Mouse (Mus musculus) kidney, postnatal 0 days (tissue): ENCODE data around the gene Sel1l2. TPM values are rescaled to one million over a fixed set of nuclear protein-coding genes. Genes with fewer than 3 reads are reported as not detected.
A peak's percentile ranks its signal among the peaks of the same experiment; 100 is the strongest.

Source experiments
- ATAC-seq: fragments of 200-750 bp; cut with Nextera tagmentation; replicated peaks from 2 replicates; pipeline ENCODE4 v1.8.0; 2017; ENCODE audit warnings: low read depth, moderate number of reproducible peaks, moderate TSS enrichment, moderate library complexity; ENCODE audit not compliant: low FRiP score
- DNase-seq: peaks from one replicate; pipeline ENCODE4 v3.0.0-alpha.2; 2016; ENCODE audit warnings: low spot score
- H3K27ac ChIP-seq: fragments of 300-500 bp; sonication (generic); 2 replicates; pipeline ENCODE4 v1.5.1; 2014; ENCODE audit warnings: mild to moderate bottlenecking
- H3K27me3 ChIP-seq: fragments of 300-500 bp; sonication (generic); 2 replicates; pipeline ENCODE4 v1.6.1; 2014; ENCODE audit warnings: low read length, mixed read lengths; ENCODE audit not compliant: insufficient read depth
- H3K36me3 ChIP-seq: fragments of 300-500 bp; sonication (generic); 2 replicates; pipeline ENCODE4 v1.6.1; 2014; ENCODE audit warnings: low read length, mixed read lengths; ENCODE audit not compliant: insufficient read depth
- H3K4me1 ChIP-seq: fragments of 300-500 bp; sonication (generic); replicated peaks from 2 replicates; pipeline ENCODE4 v1.6.1; 2014; ENCODE audit warnings: antibody characterized with exemption, low read length, mixed read lengths; ENCODE audit not compliant: insufficient read depth
- H3K4me2 ChIP-seq: fragments of 300-500 bp; sonication (generic); 2 replicates; pipeline ENCODE4 v1.6.1; 2014; ENCODE audit warnings: mild to moderate bottlenecking, low read length, moderate library complexity, mixed read lengths
- H3K4me3 ChIP-seq: fragments of 300-500 bp; sonication (generic); replicated peaks from 2 replicates; pipeline ENCODE4 v1.5.1; 2014; ENCODE audit warnings: low read depth, low read length
- H3K9ac ChIP-seq: fragments of 300-500 bp; sonication (generic); 2 replicates; pipeline ENCODE4 v1.6.1; 2014; ENCODE audit warnings: low read depth, low read length
- H3K9me3 ChIP-seq: fragments of 300-500 bp; sonication (generic); replicated peaks from 2 replicates; pipeline ENCODE4 v1.6.1; 2016; ENCODE audit warnings: low read length, inconsistent platforms, mixed read lengths
- CTCF ChIP-seq: IDR thresholded peaks from 2 replicates; pipeline ENCODE4 v1.5.1; 2016; ENCODE audit warnings: antibody characterized with exemption, low read depth, mild to moderate bottlenecking, moderate library complexity
- WGBS: fragments of 180-500 bp; shearing (Covaris S2); extraction: QIAGEN DNeasy Blood & Tissue Kit; methylation state at CpG from one replicate; pipeline ENCODE4 v1.1.7; 2014; 5-methylcytosine and 5-hydroxymethylcytosine counted together
- polyA plus RNA-seq: library from polyadenylated mRNA; unstranded; fragments of >200 nt; fragmentation: Nextera tagmentation; extraction: Ambion mirVana; gene quantifications from 2 replicates; pipeline ENCODE4 v1.2.1, GENCODE M21; 2015

The Sel1l2 gene
- polyA plus RNA-seq, 1 experiment from 2014 or later, result not detected

DNA sequence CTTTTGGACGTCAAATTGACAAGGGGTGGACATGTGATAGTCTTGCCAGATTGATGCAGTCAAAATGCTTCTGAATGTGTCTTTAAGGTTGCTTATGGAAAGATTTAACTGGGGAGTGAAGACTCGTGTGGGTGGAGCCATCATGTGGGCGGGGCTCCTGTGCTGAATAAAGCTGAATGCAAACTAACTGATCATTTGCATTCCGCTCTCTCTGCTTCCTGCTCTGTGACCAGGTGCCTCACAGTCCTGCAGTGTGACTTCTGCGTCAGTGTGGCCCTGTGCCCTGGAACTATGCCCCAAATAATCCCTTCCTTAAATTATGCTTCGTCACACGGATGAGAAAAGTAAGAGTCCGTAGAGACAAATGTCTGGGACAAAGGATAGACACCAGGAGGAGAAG lies 108.7 kb downstream of the Sel1l2 start:
- Histone ChIP-seq H3K36me3 (no peaks in the 10 kb centered on the region), H3K9me3 (no peaks in the 10 kb centered on the region), H3K4me3 (no peak overlapping the region), H3K27ac (no peak overlapping the region), H3K4me1 (no peaks in the 10 kb centered on the region), H3K9ac (no peak overlapping the region), H3K27me3 (no peaks in the 10 kb centered on the region), H3K4me2 (no peak overlapping the region)
- WGBS, result 57% methylated on average over 8 of the region's 8 CpGs
- no peak for TF ChIP-seq CTCF
- no peak for DNase-seq
- no peak for ATAC-seq

DNA sequence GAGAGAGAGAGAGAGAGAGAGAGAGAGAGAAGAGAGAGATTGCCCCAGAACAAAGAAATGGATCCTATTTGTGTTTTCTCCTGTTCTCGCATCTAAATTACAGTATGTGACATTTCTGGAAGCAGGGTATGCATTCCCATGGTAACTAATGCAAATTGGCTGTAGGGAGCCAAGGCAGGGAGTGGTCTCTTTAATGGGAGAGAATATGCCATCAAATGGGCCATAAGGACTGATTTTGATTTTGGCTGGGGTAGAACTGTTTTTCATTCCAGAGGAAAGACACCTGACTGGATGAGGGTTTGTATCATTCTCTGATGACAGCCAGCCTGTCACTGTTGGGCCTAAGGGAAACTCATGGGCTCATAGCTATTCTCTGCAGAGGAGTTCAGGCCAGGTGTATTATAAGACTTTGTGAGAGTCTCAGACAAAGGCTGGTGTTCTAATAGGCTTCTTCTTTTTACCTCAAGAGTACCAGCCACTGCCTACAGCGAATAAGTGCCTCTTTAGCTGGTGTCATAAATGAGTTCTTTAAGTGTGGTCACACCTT lies 133.8 kb downstream of the Sel1l2 start:
- H3K27ac ChIP-seq, result no peak overlapping the region
- no peak overlapping the region for H3K9ac ChIP-seq
- H3K4me2 ChIP-seq, result no peak overlapping the region
- TF ChIP-seq CTCF, result no peak
- no peaks in the 10 kb centered on the region for H3K9me3 ChIP-seq
- H3K36me3 ChIP-seq, result no peaks in the 10 kb centered on the region
- DNase-seq, result no peak
- no peaks in the 10 kb centered on the region for H3K4me1 ChIP-seq
- WGBS, result 76% methylated on average over 2 of the region's 2 CpGs
- no peak overlapping the region for H3K4me3 ChIP-seq
- H3K27me3 ChIP-seq, result no peaks in the 10 kb centered on the region
- no peak for ATAC-seq

DNA sequence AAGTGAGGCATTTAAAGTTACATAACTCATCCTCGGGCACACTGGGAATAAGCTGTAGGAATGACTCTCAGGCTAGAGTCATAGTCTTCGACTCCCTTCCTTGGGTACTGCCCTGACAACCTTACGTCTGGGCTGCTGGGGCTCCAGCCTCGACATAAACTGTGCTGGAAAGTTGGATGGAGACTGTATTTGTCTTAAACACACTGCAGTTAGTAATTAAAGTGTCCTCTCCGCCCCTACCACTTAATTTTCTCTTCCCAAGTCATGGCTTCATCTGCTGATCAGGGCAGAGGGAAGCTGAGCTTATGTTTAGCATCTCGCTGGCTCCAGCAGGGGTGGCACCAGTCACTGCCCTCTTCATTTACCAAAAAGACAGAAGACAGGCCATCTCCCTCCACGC lies 135.2 kb downstream of the Sel1l2 start:
- Histone ChIP-seq H3K4me2 (no peak overlapping the region), H3K27me3 (no peaks in the 10 kb centered on the region), H3K4me1 (no peaks in the 10 kb centered on the region), H3K4me3 (no peak overlapping the region), H3K36me3 (no peaks in the 10 kb centered on the region), H3K27ac (no peak overlapping the region), H3K9me3 (no peaks in the 10 kb centered on the region), H3K9ac (no peak overlapping the region)
- WGBS, result 74% methylated on average over 7 of the region's 7 CpGs
- ATAC-seq (no peak), DNase-seq (no peak)
- no peak for TF ChIP-seq CTCF

DNA sequence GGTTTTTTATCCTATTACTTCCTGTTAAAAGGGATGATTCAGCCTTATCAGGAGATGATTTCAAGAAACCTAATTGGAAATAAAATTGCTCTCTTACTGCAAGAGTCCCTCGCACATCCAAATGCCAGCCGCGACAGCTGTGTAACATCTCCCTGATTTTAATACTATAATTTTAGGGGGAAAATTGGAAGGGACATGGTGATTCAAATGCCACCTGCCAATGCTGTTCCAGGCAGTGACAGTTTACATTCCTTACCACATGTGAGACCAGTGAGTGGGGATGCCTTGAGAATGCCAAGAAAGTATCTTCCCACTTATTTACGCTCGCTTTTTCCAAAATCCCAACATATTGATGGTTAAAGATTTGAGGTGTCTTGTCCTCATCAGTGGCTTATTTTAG lies 146.4 kb downstream of the Sel1l2 start:
- ATAC-seq, result no peak
- Histone ChIP-seq H3K27ac (no peak overlapping the region), H3K27me3 (no peaks in the 10 kb centered on the region), H3K36me3 (no peaks in the 10 kb centered on the region), H3K9me3 (no peaks in the 10 kb centered on the region), H3K4me2 (no peak overlapping the region), H3K9ac (no peak overlapping the region), H3K4me3 (no peak overlapping the region), H3K4me1 (no peaks in the 10 kb centered on the region)
- WGBS, result 95% methylated on average over 5 of the region's 5 CpGs
- no peak for TF ChIP-seq CTCF
- DNase-seq, result no peak

DNA sequence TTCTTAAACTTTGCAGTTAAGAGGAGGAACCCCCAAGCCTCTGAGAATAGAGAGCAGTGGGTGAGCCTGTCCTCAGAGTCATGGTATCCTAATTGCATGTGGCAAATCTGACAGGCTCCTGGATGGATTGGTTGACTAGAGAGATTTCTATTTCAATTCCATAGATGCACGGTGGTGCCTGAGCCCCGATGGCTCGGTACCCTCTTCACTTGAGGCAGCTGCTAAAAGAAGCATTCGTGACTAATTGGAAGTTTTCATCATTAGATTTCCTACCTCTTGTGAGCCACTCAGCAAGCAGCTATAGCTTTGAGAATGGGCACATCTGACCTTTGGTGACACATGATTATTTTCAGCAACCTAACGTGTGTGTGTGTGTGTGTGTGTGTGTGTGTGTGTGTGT lies 147.1 kb downstream of the Sel1l2 start:
- Histone ChIP-seq H3K36me3 (no peaks in the 10 kb centered on the region), H3K9me3 (no peaks in the 10 kb centered on the region), H3K9ac (no peak overlapping the region), H3K4me2 (no peak overlapping the region), H3K27ac (no peak overlapping the region), H3K4me1 (no peaks in the 10 kb centered on the region), H3K4me3 (no peak overlapping the region), H3K27me3 (no peaks in the 10 kb centered on the region)
- 83% methylated on average over 5 of the region's 5 CpGs for WGBS
- ATAC-seq (no peak), DNase-seq (no peak)
- TF ChIP-seq CTCF, result no peak

DNA sequence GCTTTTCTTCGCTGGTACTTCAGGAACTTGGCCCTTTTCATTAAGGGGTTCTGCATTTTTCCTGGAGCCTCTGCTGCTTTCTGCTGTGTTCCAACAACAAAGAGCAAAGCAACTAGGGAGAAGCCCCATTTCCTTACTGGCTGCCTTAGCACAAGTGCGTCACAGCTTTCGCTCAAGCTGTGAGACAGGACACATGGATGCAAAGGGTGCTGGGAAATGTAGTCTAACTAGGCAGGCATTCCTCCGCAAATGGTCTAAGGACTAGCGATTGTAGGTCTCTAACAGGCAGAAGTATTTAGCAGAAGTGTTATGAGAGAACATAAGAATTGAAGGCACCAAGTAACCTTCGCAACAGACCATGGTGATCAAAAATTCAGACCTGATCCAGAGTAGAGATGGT lies 152.3 kb downstream of the Sel1l2 start:
- no peak for ATAC-seq

DNA sequence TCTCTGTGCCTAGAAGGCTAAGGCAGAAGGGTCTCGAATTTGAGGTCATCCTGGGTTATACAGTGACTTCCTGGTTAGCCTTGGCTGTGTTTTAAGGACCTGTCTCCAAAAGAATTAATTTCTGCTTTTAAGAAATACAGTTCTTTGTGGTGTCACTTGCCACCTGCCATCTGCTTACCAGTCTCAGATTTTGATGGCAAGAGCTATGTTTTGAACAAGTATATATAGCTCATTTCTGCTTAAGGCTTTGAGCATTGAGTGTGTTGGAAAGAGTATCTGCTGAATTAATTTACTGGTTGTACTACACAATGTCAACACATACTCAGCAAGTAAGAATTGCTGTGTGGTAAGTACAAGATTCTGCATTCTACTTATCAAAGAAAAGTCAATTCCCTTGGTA lies 159.2 kb downstream of the Sel1l2 start:
- Histone ChIP-seq H3K4me1 (no peaks in the 10 kb centered on the region), H3K27ac (no peak overlapping the region), H3K4me3 (no peak overlapping the region), H3K9ac (no peak overlapping the region), H3K27me3 (no peaks in the 10 kb centered on the region), H3K36me3 (no peaks in the 10 kb centered on the region), H3K4me2 (no peak overlapping the region), H3K9me3 (no peaks in the 10 kb centered on the region)
- WGBS, result 49% methylated on average over 1 of the region's 1 CpGs
- ATAC-seq (no peak), DNase-seq (no peak)
- no peak for TF ChIP-seq CTCF

More for the DNA sequence above, 152.3 kb downstream of the Sel1l2 start:
- 58% methylated on average over 6 of the region's 6 CpGs for WGBS
- no peak overlapping the region for H3K27ac ChIP-seq
- no peaks in the 10 kb centered on the region for H3K9me3 ChIP-seq
- H3K27me3 ChIP-seq, result no peaks in the 10 kb centered on the region
- H3K36me3 ChIP-seq, result no peaks in the 10 kb centered on the region
- no peak overlapping the region for H3K9ac ChIP-seq
- no peak overlapping the region for H3K4me2 ChIP-seq
- no peaks in the 10 kb centered on the region for H3K4me1 ChIP-seq
- no peak for TF ChIP-seq CTCF
- peak; percentile 39 for DNase-seq
- H3K4me3 ChIP-seq, result no peak overlapping the region
